Mouse (Mus musculus) olfactory bulb, adult 2 months (tissue): ENCODE data around the gene Lhx5. TPM values are rescaled to one million over a fixed set of nuclear protein-coding genes. Genes with fewer than 3 reads are reported as not detected.
A peak's percentile ranks its signal among the peaks of the same experiment; 100 is the strongest.

ENCODE experiments used
- H3K27ac ChIP-seq: fragments of 200-500 bp; 2 replicates; pipeline ENCODE4 v1.5.1; 2012; ENCODE audit warnings: low read depth, low read length; ENCODE audit not compliant: insufficient read depth
- H3K4me1 ChIP-seq: fragments of 200-500 bp; 2 replicates; pipeline ENCODE4 v1.6.1; 2012; ENCODE audit warnings: low read length; ENCODE audit not compliant: control insufficient read depth, insufficient read depth
- H3K4me3 ChIP-seq: fragments of 200-500 bp; 2 replicates; pipeline ENCODE4 v1.5.1; 2012; ENCODE audit warnings: mild to moderate bottlenecking, low read depth, low read length, moderate library complexity; ENCODE audit not compliant: insufficient read depth
- CTCF ChIP-seq: fragments of 200-500 bp; IDR thresholded peaks from 2 replicates; pipeline ENCODE4 v1.5.1; 2012; ENCODE audit warnings: low read depth, mild to moderate bottlenecking, low read length, moderate library complexity; ENCODE audit not compliant: insufficient read depth
- POLR2A ChIP-seq: fragments of 200-500 bp; IDR thresholded peaks from 2 replicates; pipeline ENCODE4 v1.6.1; 2012; ENCODE audit warnings: mild to moderate bottlenecking, low read depth, low read length, moderate library complexity; ENCODE audit not compliant: insufficient read depth
- WGBS: fragments of 180-500 bp; shearing (Covaris S2); methylation state at CpG from one replicate; pipeline ENCODE4 v1.1.7; 2018; 5-methylcytosine and 5-hydroxymethylcytosine counted together
- polyA plus RNA-seq: library from polyadenylated mRNA; stranded (reverse); fragments of >200 nt; gene quantifications from 2 replicates; pipeline ENCODE4 v1.2.4, GENCODE M21; 2012; ENCODE audit warnings: low replicate concordance; ENCODE audit not compliant: missing spikeins, insufficient read depth, insufficient read length

The Lhx5 gene
- polyA plus RNA-seq, 1 experiment: not detected

- TF ChIP-seq POLR2A: no peak
- TF ChIP-seq CTCF: no peak
- H3K27ac ChIP-seq: no peak overlapping the region
- no peak overlapping the region for H3K4me3 ChIP-seq
- no peaks in the 10 kb centered on the region for H3K4me1 ChIP-seq
- WGBS: 51% methylated on average over 9 of the region's 9 CpGs
These were observed 49.7 kb downstream of the Lhx5 start for GRCm38 (mm10) chr5:120481205-120481604.

- TF ChIP-seq POLR2A (no peak), CTCF (no peak)
- H3K4me3 ChIP-seq: no peak overlapping the region
- no peaks in the 10 kb centered on the region for H3K4me1 ChIP-seq
- 85% methylated on average over 19 of the region's 19 CpGs for WGBS
- no peak overlapping the region for H3K27ac ChIP-seq
These were observed 51.9 kb downstream of the Lhx5 start for GRCm38 (mm10) chr5:120483399-120483798.

- TF ChIP-seq CTCF (no peak), POLR2A (no peak)
- Histone ChIP-seq H3K4me1 (peaks cover 10% of the 10 kb centered on the region), H3K27ac (no peak overlapping the region), H3K4me3 (no peak overlapping the region)
- 91% methylated on average over 8 of the region's 8 CpGs for WGBS
These were observed 56.3 kb downstream of the Lhx5 start for GRCm38 (mm10) chr5:120487844-120488243.

GRCm38 (mm10) chr5:120490679-120491192 lies 59.2 kb downstream of the Lhx5 start:
- 52% methylated on average over 8 of the region's 8 CpGs for WGBS
- peak overlapping the region; percentile 50; the same call in 1 of the 2 replicates for H3K27ac ChIP-seq

More at GRCm38 (mm10) chr5:120490679-120491192, 59.2 kb downstream of the Lhx5 start:
- Histone ChIP-seq H3K4me3 (no peak overlapping the region), H3K4me1 (peaks cover 22% of the 10 kb centered on the region)
- TF ChIP-seq CTCF: no peak
- no peak for TF ChIP-seq POLR2A

Other genes starting within 250 kb of the Lhx5 start
- gene Sdsl, start 41.1 kb downstream of the Lhx5 start, polyA plus RNA-seq: not detected in 2 replicates
- gene Sds, start 44.8 kb downstream of the Lhx5 start, polyA plus RNA-seq: not detected in 2 replicates
- gene Plbd2, start 71.9 kb downstream of the Lhx5 start, polyA plus RNA-seq: not detected in 2 replicates
- gene Slc8b1, start 79.5 kb downstream of the Lhx5 start, polyA plus RNA-seq: not detected in 2 replicates
- gene Tpcn1, start 157.0 kb downstream of the Lhx5 start, polyA plus RNA-seq: not detected in 2 replicates
- not detected in 2 replicates for gene Iqcd, start 157.3 kb downstream of the Lhx5 start, polyA plus RNA-seq
- not detected in 2 replicates for gene Rita1, start 180.9 kb downstream of the Lhx5 start, polyA plus RNA-seq
- not detected in 2 replicates for gene Ddx54, start 181.0 kb downstream of the Lhx5 start, polyA plus RNA-seq
- not detected in 2 replicates for gene Cfap73, start 202.5 kb downstream of the Lhx5 start, polyA plus RNA-seq
- gene Rasal1, start 217.1 kb downstream of the Lhx5 start, polyA plus RNA-seq: not detected in 2 replicates